ENCODE assay signal across 8 mouse cellular contexts in the genomic region with DNA sequence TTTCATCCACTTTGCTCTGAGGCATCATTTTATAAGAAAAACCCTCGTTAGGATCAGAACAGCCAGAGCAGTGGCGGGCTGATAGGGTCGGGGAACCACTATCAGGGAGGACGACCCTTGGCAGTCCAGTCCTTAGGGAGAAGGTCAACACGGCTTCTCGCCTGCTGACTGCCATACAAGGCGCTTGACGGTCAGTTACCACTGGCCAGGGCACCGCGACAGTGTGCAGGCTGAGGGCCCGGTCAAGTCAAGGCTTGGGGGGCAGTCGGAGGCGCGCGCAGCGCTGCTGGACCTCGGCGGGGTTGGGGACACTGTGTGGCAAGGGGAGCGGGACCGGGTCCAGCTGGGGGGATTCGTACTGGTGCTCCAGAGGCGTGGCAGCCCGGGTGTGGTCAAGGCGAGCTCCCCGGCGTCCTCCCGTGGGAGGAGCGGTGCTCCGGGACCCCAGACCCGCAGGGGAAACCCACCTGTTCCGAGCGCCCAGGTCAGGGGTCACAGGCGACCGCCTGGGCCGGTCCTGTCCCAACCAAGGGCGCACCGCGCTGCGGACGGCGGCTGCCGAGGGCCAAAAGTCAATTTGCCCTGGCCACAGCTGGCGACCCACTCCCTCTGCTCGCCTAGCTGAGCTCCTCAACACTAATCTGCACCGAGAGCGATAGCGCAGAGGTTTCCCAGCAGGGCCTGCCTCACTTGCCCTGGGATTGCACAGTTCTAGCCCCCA. TPM values are rescaled to one million over a fixed set of nuclear protein-coding genes. Genes with fewer than 3 reads are reported as not detected.
DNase-seq lines count a peak whose midpoint lies in the region; ATAC-seq and TF ChIP-seq lines count a peak whose summit lies in the region.

A gene (minus strand): TSS at position 544 of the 721 bp plus-strand sequence.

- peak; percentile 22 for DNase-seq in brain, adult 2 months (ENCODE audit: low read depth, low spot score)
- DNase-seq in heart, postnatal 10 days, result peak; percentile 63 to 71
- peak; percentile 65 to 84 for DNase-seq in kidney, postnatal 36 days
- peak; percentile 33 to 71 for DNase-seq in spleen, postnatal 4 days (ENCODE audit: low spot score in 2 of 2)
- no peak for DNase-seq in left cerebral cortex, adult 18-20 months (ENCODE audit: low spot score in 2 of 2)

- peak within 1 kb of the TSS; percentile 87 for H3K4me3 ChIP-seq in E14TG2a.4 (replicated peaks; ENCODE audit: low read length)

- H3K4me1 ChIP-seq in E14TG2a.4 (replicated peaks; ENCODE audit: low read depth, low read length), result peaks cover 22% of the 10 kb centered on the region

- peaks cover 5% of the 10 kb centered on the region; the same call in 1 of the 2 replicates for H3K9me3 ChIP-seq in E14TG2a.4 (ENCODE audit: low read length)

- intact Hi-C loops in heart, postnatal 10 days (cut with DNase I), result no loop called here

- 0 out of 2 replicates have a peak, but pooled peaks have one; percentile 17 for ATAC-seq in erythroid progenitor cell, adult 5-6 weeks (replicated peaks; ENCODE audit: low FRiP score, poor library complexity, severe bottlenecking)
- ATAC-seq in megakaryocyte progenitor cell, adult 5-6 weeks (replicated peaks; ENCODE audit: poor library complexity), result peak; percentile 57

- peaks cover 14% of the 10 kb centered on the region for H3K27me3 ChIP-seq in E14TG2a.4 (ENCODE audit: insufficient read depth, low read length)

- TF ChIP-seq CTCF in E14TG2a.4 (conservative IDR thresholded peaks at IDR 0.05; ENCODE audit: low read length), result no peak

- H3K36me3 ChIP-seq in E14TG2a.4 (ENCODE audit: insufficient read depth, low read length), result peaks cover 30% of the 10 kb centered on the region

RNA-seq across cellular contexts. Expression of the gene that starts here (rescaled TPM):
- total RNA-seq in erythroid progenitor cell, adult 5-6 weeks (2015; ENCODE audit: low replicate concordance), result 0.36 and 1.3 TPM in 2 replicates
- total RNA-seq in erythroid progenitor cell, adult 5-6 weeks (2017; ENCODE audit: low replicate concordance), result 0.26 TPM in 1 of 2 replicates, not detected in the other
- 1 to 10 TPM; 4.5 to 4.7 TPM for total RNA-seq in heart, postnatal 10 days (2021)
- total RNA-seq in megakaryocyte progenitor cell, adult 5-6 weeks (2015), result 0.52 and 0.54 TPM in 2 replicates
- 1.4 and 3.9 TPM in 2 replicates for total RNA-seq in megakaryocyte progenitor cell, adult 5-6 weeks (2017)
- under 1 TPM; 0.19 to 0.56 TPM for total RNA-seq in left cerebral cortex, adult 18-20 months (2021)

Comparison
In these comparisons a context has a peak if more than half of its experiments do, and no peak if none do; other contexts are left out.
1. DNase-seq: peak in brain, adult 2 months (single experiment), heart, postnatal 10 days (2 of 2), kidney, postnatal 36 days (2 of 2) and spleen, postnatal 4 days (2 of 2); none in left cerebral cortex, adult 18-20 months (0 of 2).